Mouse (Mus musculus) CH12F3 (cell line): Measurements from ENCODE around the gene Brix1.

Experiments
- in situ Hi-C: fragments of 300-500 bp; cut with MboI; formaldehyde crosslinking; loops from 2 replicates; pipeline ENCODE4 v1.14.3; 2020; ENCODE audit warnings: low sequenced_read_pairs

Brix1 gene

DNA sequence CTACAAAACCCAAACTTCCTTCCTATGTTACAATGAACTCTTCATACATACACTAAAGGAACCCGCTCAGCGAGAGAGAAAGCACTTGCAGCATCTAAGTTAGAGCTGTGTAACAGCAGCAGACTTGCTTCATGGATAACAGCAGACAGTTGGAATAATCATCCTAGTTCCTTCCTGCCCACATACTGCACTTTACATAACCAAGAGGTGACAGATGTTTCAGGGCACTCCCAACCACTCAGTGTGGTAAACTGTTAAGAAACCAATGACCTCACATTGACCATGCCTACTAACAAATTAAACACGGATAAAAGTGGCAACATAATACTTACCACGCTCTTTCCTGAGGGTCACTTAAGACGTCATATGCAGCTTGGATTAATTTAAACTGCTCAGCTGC lies 22.2 kb downstream of the Brix1 start:
- in situ Hi-C loops, result no loop called here

DNA sequence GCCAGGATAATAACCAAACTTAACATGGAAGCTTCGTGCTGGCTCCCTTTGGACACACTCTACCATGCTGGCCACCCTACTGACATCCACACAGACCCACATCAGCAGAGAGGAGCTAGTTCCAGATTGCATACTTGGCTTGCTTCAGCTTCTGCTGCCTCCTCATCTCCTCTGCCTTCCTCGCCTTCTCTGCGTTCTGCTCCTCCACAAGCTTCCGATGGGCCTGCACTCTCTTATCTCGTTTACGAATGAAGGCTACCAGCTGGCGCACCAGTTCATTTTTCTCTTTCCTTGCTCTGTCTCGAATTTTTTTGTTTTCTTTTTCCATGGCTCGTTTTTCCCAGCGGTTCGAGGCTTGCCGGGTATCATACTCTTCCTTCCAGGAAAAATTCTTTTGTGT lies 24.8 kb downstream of the Brix1 start:
- in situ Hi-C loops, result no loop called here

DNA sequence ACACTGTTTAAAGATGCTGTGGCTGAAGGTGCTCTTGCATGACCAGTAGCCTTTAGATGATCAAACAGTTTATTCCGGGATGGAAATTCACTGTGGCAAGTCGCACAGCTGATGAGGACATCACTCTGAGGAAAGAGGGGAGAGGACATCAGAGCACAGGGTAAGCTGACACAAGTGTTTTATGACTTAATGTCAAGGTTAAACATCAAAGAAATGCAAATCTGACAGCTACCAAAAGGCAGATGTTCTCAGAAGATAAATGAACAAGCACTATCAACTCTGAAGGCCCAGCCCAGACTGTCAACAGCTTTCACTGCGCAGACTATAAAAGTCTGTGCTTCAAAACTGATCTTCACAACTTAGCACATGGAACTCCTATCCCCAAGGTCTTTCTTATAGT lies 38.6 kb downstream of the Brix1 start:
- in situ Hi-C loops, result no loop called here

DNA sequence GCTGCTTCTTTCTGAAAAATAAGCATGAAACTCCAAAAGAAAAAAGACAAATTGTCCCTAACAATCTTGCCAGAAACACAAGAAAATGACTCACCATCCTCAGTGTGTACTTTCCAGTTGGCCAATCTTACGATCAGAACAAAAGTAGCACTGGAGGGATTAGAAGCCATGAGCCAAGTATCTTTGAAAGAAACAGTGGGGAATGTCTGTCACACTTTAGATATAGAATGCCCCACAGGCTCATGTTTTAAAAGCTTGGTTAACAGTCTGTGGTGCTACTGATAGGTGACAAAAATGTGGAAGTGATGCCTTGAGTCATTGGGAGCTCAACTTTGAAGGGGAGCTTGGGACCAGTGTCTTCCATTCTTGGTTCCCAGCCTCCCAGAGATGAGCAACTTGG lies 43.5 kb downstream of the Brix1 start:
- in situ Hi-C loops, result no loop called here

DNA sequence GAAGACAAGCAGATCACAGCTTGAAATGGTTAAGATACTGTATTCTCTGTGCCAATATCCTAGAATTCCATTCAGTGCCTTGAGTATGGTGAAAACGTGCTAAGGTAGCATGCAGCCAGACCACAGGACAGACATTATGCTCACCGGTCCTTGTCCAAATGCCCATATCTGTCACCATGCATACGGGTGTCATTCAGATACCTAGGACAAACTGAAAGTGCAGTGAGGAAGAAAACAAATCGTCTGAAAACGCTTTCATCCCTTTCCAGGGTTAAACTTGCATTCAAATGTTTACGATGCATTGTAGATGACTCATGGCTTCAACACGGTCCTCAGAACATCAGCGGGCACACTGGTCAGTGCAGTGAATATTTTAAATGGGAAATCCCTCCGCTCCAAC lies 44.3 kb downstream of the Brix1 start:
- in situ Hi-C loops, result no loop called here

DNA sequence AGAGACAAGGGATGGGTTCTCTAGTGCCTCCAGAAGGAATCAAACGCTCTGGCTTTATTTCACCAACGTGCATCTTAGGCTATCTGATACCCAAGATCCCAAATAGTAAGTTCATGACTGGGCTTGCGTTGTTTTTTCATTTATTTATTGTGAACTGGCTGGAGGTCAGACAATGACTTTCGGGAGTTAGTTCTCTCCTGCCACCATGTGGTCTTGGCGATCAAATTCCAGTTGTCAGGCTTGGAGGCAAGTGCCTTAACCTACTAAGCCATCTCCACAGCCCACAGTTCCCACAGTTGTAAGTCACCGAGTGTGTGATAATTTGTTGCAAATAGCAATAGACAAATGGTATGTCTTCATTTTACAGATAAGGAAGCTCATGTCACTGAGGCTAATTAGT lies 45.8 kb downstream of the Brix1 start:
- in situ Hi-C loops, result no loop called here

DNA sequence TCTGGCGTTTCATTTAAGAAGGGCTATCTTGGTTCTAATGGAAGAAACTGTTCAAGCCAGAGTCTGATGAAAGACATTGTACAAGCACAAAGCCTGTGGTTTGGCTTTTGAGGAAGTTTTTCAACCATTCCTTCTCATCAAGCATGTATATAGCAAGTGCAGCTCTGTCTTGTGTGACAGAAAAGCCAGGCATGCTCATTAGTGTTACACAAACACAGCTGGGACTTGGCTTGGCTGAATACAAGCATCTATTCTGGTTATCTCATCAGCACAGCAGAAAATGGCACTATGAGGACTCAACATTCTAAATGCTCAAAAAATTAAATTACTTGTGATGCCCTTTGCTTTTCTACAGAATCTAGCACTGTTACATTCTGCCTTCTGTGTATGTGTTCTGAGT lies 48.9 kb downstream of the Brix1 start:
- in situ Hi-C loops, result no loop called here

DNA sequence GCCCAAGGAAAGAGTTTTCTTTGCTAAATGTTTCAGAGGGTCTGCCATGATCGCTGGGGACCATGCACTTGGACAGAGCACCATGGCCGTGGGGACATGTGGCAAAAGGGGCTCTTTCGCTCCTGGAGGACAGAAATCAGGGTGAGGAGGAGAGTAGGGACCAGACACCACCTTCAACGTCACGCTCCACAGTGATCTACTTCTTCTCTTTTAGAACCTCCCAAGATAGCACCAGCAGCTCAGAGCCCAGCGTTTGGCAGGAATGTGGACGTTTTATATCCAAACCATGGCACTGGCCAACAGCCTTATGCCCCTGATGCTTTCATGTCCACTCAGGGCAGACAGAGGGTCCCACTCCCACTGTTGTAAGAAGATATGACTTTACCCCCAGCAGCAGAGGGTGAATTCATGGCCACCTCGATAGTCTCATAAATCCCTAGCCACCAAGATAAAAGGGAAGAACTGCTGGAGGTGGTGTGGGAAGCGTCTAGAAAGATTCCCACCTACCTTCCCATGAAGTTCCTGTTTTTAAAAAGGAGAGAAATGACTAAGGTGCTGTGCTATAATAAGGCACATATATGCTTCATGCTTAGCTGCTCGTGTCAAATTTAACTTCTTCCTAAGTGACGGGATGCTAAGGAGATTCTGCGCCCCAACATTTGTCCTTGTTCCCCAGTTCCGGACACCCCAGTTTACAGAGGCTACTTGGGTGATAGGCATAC lies 59.0 kb downstream of the Brix1 start:
- in situ Hi-C loops, result no loop called here

DNA sequence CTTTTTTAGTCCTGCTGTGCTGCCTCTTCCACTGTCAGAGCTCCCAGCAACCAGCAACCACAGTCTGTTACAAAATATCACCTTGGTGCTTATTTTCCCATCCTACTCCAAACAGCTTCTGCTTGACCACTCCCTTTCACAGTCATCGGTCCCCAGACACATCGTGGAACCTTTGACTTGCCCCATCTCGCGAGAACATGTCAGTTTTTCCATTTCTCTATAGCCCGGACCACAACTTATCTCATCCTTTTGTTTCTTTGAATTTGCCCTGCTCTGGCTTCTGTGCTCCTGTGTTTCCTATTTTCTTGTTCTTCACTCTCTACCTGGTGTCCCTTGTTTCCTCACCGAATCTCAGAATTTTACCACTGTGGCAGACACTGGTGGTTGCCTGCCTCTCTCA lies 59.6 kb downstream of the Brix1 start:
- in situ Hi-C loops, result no loop called here
